Mouse (Mus musculus) megakaryocyte, embryonic 14.5 days (primary cell): ENCODE results near the gene Spaca9.

ENCODE experiments used
- FLI1 ChIP-seq: IDR thresholded peaks from 2 replicates; pipeline ENCODE4 v1.6.1; 2012; ENCODE audit warnings: low read length, inconsistent platforms, mixed read lengths
- GATA1 ChIP-seq: IDR thresholded peaks from 3 replicates; pipeline ENCODE4 v1.6.1; 2012; ENCODE audit warnings: mixed read lengths, low read length, inconsistent platforms, borderline replicate concordance

DNA sequence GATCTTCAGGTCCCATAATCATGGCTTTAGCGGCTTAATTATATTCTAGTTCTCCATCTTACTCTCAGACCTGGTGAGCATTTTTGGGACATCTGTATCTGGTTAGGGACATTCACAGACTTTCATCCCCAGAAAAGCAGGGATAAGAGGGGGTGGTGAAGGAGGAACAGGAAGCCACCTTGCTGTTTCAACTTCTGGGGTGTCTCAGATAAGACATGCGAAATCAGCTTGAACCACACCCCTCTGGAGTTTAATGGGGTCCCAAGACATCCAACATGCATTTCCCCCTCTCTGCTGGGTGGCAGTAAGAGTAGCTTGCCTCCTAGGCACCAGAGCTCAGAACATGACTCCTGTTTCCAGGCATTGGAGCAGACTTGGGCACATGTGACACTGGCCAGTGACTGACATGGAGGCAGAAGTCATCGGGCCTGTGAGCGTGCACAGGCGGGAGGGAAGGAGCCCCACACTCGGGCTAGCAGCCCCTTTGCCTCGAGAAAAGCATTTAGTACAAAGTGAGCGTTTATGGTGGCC is 6.6 kb upstream of the Spaca9 start:
- no peak for TF ChIP-seq GATA1
- TF ChIP-seq FLI1: no peak
